Mouse (Mus musculus) midbrain, embryonic 11.5 days (tissue): ENCODE data around the gene Cetn3. TPM values are rescaled to one million over a fixed set of nuclear protein-coding genes. Genes with fewer than 3 reads are reported as not detected.

Experiments used
- ATAC-seq: fragments of 200-750 bp; cut with Nextera tagmentation; 2 replicates; pipeline ENCODE4 v1.8.0; 2017; ENCODE audit warnings: moderate TSS enrichment, moderate library complexity; ENCODE audit not compliant: low FRiP score
- DNase-seq: peaks from one replicate; pipeline ENCODE4 v3.0.0; 2015; ENCODE audit warnings: low spot score; ENCODE audit errors: missing footprints
- H3K27ac ChIP-seq: fragments of 300-500 bp; sonication (generic); 2 replicates; pipeline ENCODE4 v1.5.1; 2014; ENCODE audit warnings: low read depth, low read length
- H3K27me3 ChIP-seq: fragments of 300-500 bp; sonication (generic); 2 replicates; pipeline ENCODE4 v1.6.1; 2014; ENCODE audit warnings: mild to moderate bottlenecking, low read length, moderate library complexity, mixed read lengths; ENCODE audit not compliant: control insufficient read depth, insufficient read depth
- H3K36me3 ChIP-seq: fragments of 300-500 bp; sonication (generic); 2 replicates; pipeline ENCODE4 v1.6.1; 2014; ENCODE audit warnings: mild to moderate bottlenecking, low read length, moderate library complexity, mixed read lengths; ENCODE audit not compliant: control insufficient read depth, insufficient read depth
- H3K4me1 ChIP-seq: fragments of 300-500 bp; sonication (generic); 2 replicates; pipeline ENCODE4 v1.6.1; 2014; ENCODE audit warnings: low read length; ENCODE audit not compliant: control insufficient read depth, insufficient read depth
- H3K4me2 ChIP-seq: fragments of 300-500 bp; sonication (generic); 2 replicates; pipeline ENCODE4 v1.6.1; 2014; ENCODE audit warnings: mild to moderate bottlenecking, moderate library complexity
- H3K4me3 ChIP-seq: fragments of 300-500 bp; sonication (generic); 2 replicates; pipeline ENCODE4 v1.5.1; 2014; ENCODE audit warnings: low read depth, low read length
- H3K9ac ChIP-seq: fragments of 300-500 bp; sonication (generic); 2 replicates; pipeline ENCODE4 v1.6.1; 2014; ENCODE audit warnings: low read length
- H3K9me3 ChIP-seq: fragments of 300-500 bp; sonication (generic); 2 replicates; pipeline ENCODE4 v1.6.1; 2016; ENCODE audit warnings: low read length; ENCODE audit not compliant: control insufficient read depth
- WGBS: fragments of 180-500 bp; shearing (Covaris S2); extraction: QIAGEN DNeasy Blood & Tissue Kit; methylation state at CpG from one replicate; pipeline ENCODE4 v1.1.7; 2014; 5-methylcytosine and 5-hydroxymethylcytosine counted together
- polyA plus RNA-seq: library from polyadenylated mRNA; unstranded; fragments of >200 nt; fragmentation: Nextera tagmentation; extraction: Ambion mirVana; gene quantifications from 2 replicates; pipeline ENCODE4 v1.2.1, GENCODE M21; 2014

The Cetn3 gene
- polyA plus RNA-seq, 1 experiment from 2014 or later: 279 TPM

DNA sequence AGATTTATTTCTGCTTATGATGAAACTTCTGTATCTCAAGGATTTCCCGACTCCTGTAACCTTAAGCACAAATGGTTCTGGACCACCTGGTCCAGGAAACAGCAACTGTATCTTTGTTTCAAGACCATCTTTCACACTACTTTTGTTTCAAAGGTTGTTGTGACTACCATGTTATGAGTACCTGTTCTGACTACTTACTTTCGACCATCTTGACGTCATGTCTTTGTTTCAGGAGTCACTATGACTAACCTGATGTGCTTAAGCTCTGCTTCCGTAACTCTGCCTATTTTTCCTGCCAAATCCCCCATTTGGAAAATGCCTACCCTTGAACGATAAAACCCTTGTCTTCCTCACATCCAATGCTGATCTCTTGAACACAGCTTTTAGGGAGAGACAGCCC lies 55.1 kb downstream of the Cetn3 start:
- no peaks in the 10 kb centered on the region for H3K4me1 ChIP-seq
- no peaks in the 10 kb centered on the region for H3K9me3 ChIP-seq
- H3K36me3 ChIP-seq: no peaks in the 10 kb centered on the region
- H3K27ac ChIP-seq: no peak overlapping the region
- WGBS: 88% methylated on average over 5 of the region's 5 CpGs
- no peak overlapping the region for H3K4me2 ChIP-seq
- H3K9ac ChIP-seq: no peak overlapping the region
- DNase-seq: peak; percentile 64
- no peak overlapping the region for H3K4me3 ChIP-seq
- ATAC-seq: no peak
- no peaks in the 10 kb centered on the region for H3K27me3 ChIP-seq

- Histone ChIP-seq H3K9ac (no peak overlapping the region), H3K27ac (no peak overlapping the region), H3K27me3 (no peaks in the 10 kb centered on the region), H3K9me3 (no peaks in the 10 kb centered on the region), H3K4me1 (no peaks in the 10 kb centered on the region), H3K36me3 (no peaks in the 10 kb centered on the region), H3K4me3 (no peak overlapping the region), H3K4me2 (no peak overlapping the region)
- ATAC-seq (no peak), DNase-seq (peak; percentile 68)
These were observed 56.1 kb downstream of the Cetn3 start for GRCm38 (mm10) chr13:81838948-81839347.

DNA sequence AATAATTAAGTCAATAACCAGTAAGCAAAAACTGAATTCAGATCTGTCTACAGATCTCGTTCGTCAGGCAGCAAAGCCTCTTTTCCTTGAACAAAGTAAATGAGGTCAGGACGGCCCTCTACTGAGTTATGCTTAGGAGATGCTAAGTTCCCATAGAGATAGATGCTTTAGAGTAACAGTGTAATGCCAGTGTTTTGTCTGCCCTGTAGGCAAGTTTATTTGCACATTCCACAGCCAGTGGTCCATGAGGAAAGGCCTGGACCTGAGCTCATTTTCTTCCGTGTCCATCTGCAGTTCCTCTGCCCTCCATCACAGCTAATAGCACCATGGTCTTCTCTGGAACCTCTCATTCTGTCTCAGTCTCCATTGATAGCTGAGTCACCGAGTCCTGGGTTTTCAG lies 57.4 kb downstream of the Cetn3 start:
- H3K4me2 ChIP-seq: no peak overlapping the region
- 72% methylated on average over 5 of the region's 5 CpGs for WGBS
- H3K4me3 ChIP-seq: no peak overlapping the region
- no peak overlapping the region for H3K27ac ChIP-seq
- H3K27me3 ChIP-seq: no peaks in the 10 kb centered on the region
- peak; percentile 70 for DNase-seq
- no peaks in the 10 kb centered on the region for H3K9me3 ChIP-seq
- no peak overlapping the region for H3K9ac ChIP-seq
- H3K36me3 ChIP-seq: no peaks in the 10 kb centered on the region
- ATAC-seq: no peak
- H3K4me1 ChIP-seq: no peaks in the 10 kb centered on the region

DNA sequence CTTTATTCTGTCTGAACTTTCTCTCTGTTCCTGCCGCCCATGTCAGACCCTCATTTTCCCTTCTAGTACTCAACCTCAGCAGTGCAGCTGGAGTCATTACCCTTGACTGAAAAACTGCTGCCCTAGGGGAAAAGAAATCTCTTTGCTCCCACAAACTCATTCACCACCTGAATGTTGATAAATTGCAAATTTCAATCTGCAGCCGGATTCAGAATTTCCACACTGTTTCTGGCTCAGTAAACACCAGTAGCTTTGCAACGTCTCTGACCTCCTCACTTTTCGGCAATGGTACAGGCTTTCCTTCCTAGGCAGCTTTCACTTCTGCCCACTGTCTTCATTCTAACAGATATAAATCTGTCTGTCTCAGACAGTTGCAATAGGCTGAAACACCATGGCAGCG lies 57.8 kb downstream of the Cetn3 start:
- ATAC-seq: no peak

DNA sequence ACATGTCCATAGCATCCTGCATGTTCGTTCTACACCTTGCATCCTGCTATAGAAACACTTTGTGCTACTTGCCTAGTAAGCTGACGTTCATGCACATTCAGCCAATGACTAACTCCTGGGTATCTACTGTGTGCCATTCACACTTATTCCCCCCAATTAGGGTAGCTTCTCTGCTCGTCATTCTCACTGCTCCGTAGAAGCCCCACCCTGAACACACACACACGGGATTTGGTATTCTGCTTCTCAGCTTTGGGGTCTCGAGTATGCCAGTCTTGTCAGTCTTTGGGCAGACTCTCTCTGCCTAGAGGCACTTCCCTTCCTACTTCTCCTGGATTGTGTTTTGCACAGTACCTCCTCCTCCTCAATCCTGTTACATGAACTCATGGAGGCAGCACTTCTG lies 59.4 kb downstream of the Cetn3 start:
- Histone ChIP-seq H3K4me3 (no peak overlapping the region), H3K36me3 (no peaks in the 10 kb centered on the region), H3K27ac (no peak overlapping the region), H3K9me3 (no peaks in the 10 kb centered on the region), H3K27me3 (no peaks in the 10 kb centered on the region), H3K4me2 (no peak overlapping the region), H3K9ac (no peak overlapping the region), H3K4me1 (no peaks in the 10 kb centered on the region)
- DNase-seq (peak; percentile 80), ATAC-seq (no peak)
- WGBS: 68% methylated on average over 6 of the region's 6 CpGs

More for the DNA sequence above, 57.8 kb downstream of the Cetn3 start:
- H3K9me3 ChIP-seq: no peaks in the 10 kb centered on the region
- H3K27me3 ChIP-seq: no peaks in the 10 kb centered on the region
- no peaks in the 10 kb centered on the region for H3K36me3 ChIP-seq
- no peak overlapping the region for H3K9ac ChIP-seq
- no peak overlapping the region for H3K4me2 ChIP-seq
- peak; percentile 73 for DNase-seq
- H3K4me3 ChIP-seq: no peak overlapping the region
- H3K27ac ChIP-seq: no peak overlapping the region
- 87% methylated on average over 5 of the region's 5 CpGs for WGBS
- H3K4me1 ChIP-seq: no peaks in the 10 kb centered on the region

Other genes with a start within 250 kb of the Cetn3 start
- gene Adgrv1, start 149.9 kb upstream of the Cetn3 start, polyA plus RNA-seq: 43.1 and 45.2 TPM in 2 replicates
- 30.5 and 34.1 TPM in 2 replicates for gene Lysmd3, start 125.4 kb upstream of the Cetn3 start, polyA plus RNA-seq
- gene Polr3g, start 72.1 kb upstream of the Cetn3 start, polyA plus RNA-seq: 16.7 and 17.7 TPM in 2 replicates
- 5.9 and 7.8 TPM in 2 replicates for gene Mblac2, start 71.7 kb upstream of the Cetn3 start, polyA plus RNA-seq